Mouse (Mus musculus): ENCODE results near the gene Olfr1368.
A peak's percentile ranks its signal among the peaks of the same experiment; 100 is the strongest.
"Not testable (repeated sequence)": the region's sequence is repeated elsewhere in the genome, so short reads cannot be mapped to it uniquely, and the experiment has no call there.

The Olfr1368 gene

DNA sequence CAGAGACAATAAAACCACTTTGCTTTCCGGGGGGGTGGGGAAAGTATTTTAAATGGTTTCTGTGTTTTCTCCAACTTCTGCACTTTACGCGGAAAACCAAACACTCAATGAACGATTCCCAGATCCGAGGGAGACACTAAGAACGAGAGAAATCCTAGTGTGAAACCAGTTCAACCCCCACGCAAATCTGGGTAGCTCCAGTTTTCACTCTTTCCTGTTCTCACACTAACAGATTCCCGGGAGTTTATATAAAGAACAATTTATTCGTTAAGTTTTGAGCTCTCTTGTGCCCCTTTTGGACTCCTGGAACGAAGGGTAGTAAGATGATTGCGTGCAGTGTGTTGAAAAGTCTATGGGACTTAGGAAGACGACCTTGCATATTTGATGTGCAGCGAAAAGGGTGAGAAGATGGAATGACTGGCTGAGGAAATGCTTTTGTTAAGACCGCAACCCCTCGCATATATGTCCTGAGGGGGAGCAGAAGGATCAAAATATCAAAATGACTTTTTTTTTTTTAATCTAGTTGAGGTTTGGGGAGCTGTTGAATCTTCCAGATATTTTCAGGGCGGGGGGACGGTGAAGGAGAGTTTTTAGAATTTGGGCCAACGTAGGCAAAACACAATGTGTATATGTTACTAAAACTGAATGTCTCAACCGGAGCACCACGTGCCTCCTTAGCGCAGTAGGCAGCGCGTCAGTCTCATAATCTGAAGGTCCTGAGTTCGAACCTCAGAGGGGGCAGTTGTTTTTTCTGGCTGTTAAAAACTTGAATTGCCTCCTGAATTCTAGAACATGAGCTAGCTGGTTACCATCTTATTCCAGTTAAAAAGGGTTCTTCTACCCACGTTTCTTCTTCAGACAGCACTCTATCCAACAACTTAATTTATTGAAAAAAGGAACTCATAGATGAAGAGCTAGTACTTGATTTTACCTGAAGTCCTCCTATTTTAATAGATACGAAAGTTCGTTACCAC lies 21.6 kb upstream of the Olfr1368 start:
- peak; percentile 64 for DNase-seq

DNA sequence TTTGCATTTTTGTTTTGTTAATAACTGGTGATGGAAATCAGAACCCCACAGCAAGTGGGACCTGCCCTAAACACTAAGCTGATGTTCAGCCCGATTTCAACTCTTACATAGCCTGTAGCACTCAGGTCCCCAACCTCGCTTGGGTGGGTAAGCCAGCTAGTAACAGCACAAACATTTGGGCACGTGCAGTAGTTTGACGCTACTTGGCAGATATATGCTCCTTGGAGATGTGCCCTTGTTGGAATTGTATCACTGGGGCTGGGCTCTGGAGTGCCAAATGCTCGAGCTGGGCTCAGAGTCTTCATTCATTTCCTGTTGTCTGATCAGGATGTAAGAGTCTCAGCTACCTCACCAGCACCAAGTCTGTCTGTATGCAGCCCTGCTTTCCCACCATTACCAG lies 16.9 kb upstream of the Olfr1368 start:
- DNase-seq = no peak

DNA sequence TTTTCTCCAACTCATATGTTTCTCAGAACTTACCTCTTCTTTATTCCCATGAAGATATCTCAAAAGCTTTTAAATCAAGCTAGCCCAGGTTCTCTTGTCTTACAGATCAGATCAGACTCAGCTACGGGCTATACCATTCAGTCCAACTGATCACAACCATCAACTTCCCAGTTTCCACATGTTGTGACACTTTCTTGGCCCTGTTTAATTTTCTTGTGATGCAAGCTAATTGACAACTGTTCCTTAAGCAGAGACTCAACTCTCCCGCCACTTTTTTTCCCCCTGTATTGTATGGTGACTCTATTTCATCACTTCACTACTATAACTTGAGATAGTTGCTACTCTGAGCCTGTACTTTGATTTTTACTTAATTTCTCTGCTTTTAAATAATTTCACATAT lies 15.9 kb upstream of the Olfr1368 start:
- no peak for DNase-seq

DNA sequence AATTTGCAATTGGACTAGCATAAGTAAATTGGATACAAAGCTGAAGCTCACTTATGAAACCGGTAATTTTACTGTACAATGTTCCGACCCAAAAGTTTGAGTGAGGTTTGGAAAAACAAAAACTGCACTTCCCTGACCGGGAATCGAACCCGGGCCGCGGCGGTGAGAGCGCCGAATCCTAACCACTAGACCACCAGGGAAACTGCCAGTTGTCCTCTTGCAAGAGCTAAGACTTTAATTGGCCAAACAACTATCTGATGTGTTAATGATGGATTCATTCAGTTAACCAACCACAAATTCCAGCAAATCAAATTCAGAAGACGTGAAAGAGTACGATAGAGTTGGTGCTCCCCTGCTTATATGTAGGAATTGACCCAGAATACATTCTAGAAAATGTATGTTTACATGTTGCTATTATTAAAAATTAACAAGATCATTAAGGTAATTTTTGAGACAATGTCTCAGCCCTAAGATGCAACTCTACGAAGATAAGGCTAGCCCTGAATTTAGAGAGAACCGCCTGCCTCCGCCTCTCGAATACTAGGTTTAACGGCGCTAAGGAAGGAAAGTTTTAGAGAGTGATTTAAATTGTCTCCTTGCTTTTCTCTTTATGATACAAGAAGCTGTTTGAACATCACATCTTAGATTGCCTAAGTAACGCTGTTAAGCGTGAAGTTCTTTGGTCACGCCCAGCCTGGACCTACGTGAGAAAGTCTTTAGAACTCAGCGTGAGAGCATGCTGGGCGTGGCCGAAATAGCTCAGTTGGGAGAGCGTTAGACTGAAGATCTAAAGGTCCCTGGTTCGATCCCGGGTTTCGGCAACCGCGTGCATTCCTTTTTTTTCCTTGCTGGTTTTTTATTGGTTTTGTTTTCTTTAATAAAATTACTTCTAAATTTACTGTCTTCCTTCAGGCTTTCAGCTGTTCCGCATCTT lies 15.3 kb upstream of the Olfr1368 start:
- DNase-seq = peak; percentile 85

DNA sequence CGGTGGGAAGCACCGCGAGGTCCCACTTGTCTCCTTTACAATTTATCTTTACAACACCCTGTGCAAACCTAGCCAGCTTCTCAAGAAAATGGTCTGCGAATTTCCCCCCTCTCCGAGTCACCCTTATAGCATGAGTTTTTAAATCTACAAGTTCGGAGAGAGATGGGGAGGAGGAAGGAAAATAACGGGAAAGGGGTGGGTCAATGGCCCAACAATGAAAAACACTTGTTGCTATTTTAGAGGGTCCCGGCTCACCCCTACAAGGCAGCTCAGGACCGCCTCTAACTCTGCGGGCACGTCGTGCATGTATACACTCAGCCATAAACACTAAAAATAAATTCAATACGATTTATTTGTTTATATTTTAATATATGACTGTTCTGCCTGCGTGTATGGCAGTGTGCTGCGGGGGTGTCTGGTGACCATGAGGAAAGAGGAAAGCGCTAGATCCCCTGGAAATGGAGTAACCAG lies 14.4 kb upstream of the Olfr1368 start:
- DNase-seq = no peak

DNA sequence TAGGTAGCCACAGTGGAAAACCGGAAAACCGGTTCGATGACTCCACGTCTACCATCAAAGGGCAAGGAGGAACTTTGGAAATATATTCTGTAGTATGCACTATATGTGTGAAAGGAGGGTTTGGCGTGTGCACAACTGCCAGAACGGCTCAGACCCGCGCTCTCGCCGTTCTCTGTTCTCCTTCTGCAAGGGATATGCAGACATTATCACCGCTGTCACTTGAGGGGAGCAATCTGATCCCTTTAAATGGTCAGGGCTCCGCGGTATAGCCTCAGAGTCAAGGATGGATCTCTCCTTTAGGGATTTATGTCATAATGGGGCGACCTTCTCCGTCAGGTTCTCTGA lies 13.8 kb upstream of the Olfr1368 start:
- DNase-seq = no peak

DNA sequence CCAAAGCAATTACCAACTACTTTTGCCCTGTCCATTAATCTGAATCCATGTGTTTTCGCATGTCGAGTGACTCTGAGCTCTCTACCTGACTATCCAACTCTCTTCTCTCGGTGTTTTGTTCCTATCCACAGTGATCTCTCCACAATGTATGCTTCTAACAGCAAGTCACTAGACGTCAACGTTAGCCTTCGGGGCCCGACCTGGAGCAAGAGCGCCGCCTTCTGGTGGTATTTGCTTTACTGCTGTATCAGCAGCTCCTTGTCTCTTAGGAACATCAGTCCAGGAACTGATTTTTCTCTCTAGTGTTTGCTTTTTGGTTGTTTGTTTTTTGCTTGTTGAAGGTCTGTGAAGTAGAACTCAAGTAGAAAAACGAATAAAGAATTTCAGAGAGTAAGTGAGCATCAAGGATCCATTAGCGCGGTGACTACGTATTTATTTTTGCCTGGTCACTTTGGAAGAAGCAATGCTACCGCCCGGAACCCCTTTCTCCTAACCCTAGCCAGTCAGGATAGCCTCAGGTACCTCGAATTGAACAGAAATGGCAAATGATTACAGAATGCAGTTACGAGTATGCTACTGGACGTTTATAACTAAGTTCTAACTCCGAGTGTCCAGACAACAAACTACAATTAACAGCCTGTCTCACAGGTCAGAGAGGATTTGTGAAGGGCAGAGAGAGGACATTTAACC lies 13.3 kb upstream of the Olfr1368 start:
- peak; percentile 83 for DNase-seq

DNA sequence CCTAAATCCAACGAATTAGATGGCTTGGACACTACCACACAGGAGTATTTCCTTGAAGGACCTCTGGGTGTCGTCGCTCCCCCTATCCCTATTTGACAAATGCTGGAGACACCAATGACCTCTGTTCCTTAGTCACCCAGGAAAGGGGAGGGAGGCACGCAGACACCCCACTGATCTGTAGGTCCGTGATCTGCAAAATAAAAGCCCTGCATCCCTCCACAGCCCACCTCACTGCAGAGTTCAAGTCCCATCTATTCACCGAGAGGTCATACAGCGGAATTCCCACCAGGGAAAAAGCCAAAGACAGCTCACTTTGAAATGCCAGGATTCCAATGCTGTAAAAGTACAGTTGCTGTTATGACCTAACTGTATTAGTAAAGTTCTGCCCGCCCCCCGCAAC lies 12.4 kb upstream of the Olfr1368 start:
- no peak for DNase-seq

DNA sequence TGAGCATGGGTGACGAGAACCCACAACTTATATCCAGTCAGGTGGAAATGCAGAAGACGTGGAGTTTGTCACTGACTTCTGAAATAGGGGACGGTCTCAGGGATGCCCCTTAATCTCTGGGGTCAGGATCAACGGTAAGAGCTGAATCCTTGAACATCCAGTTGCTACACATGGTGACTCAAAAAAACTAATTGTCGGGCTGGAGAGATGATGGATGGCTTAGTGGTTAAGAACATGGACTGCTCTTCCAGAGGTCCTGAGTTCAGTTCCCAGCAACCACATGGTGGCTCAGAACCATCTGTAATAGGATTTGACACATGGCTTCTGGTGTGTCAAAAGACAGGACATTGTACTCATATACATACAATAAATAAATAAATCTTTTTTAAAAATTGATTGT lies 10.2 kb upstream of the Olfr1368 start:
- no peak for DNase-seq

DNA sequence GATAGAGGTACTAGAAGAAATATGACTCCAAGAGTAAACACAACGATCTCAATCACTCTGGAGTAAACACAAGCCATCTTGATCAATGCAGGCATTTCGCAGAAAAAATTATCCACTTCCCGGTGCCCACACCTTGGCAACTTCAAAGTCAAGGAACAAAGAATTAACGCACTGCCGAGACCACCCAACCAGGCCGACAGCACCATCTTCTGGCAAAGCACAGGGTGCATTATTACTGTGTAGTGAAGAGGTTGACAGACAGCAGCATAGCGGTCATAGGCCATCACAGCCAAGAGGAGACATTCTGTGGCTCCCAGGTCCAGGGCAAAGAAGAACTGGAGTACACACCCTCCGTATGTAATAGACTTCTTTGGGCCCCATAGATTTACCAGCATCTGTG lies 3.2 kb downstream of the Olfr1368 start:
- no peak for DNase-seq

DNA sequence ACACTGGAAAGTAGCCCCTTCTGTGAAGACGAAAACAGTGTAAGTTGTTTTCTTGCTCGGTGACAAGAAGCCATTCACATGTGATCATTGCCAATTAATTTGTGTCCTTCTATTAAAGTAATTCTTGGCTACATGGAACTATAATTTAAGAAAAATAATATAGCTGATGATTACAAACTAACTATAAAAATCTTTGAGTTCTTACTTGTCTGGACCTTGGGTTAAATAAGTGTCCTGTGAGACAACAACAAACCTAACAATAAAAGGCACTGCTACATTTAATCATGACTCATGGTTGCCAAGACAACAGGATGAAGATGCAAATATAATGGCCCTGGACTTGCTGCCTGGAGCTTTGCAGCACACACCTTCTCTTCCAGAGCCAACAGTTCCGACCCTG lies 16.3 kb downstream of the Olfr1368 start, which contains the start of gene Olfr263:
Gene Olfr263, plus strand, starts transcription at position 301 of the 400 bp plus-strand sequence.
- DNase-seq = not testable (repeated sequence)

DNA sequence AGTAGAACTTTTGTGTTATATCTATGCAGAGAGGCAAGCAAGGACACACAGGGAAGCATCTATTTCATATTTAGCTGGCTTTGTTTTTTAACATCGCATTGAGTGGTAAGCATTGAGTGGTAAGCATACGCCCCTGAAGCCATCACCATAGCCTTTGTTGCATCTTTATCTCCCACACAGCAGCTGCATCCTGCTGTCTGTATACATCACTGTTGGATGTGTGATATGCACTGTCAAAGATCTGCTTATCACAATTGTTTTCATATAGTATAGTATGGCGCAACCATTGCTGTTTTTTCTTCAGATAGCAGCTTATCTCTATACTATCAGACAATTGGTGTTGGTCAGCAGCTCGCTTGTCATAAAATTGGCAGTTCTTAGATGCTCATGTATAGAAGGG lies 31.5 kb downstream of the Olfr1368 start:
- DNase-seq = no peak

DNA sequence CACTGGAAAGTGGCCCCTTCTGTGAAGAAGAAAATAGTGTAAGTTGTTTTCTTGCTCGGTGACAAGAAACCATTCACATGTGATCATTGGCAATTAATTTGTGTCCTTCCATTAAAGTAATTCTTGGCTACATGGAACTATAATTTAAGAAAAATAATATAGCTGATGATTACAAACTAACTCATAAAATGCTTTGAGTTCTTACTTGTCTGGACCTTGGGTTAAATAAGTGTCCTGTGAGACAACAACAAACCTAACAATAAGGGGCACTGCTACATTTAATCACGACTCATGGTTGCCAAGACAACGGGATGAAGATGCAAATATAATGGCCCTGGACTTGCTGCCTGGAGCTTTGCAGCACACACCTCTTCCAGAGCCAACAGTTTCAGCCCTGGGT lies 34.5 kb downstream of the Olfr1368 start, which contains the start of gene Olfr1369-ps1:
Gene Olfr1369-ps1, plus strand, starts transcription at position 301 of the 400 bp plus-strand sequence.
- DNase-seq = not testable (repeated sequence)

DNA sequence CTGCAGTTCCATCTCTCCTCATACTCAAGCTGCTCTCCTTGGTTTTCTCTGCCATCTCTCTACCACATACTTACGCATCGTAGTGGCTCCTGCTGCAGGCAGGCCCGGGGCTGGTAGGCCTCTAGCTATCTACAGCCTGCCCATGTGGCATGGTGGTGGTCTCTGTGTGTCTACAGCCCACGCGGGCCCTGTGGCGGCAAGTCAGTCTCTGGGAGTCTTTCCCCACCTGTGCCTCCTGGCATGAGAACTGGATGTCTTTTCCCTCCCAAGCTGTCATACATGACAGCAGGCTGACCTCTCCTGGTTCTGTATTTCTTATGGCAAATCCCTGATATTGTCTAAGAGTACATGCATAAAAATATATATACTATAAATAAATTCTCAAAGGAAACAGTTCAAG lies 35.2 kb downstream of the Olfr1368 start:
- no peak for DNase-seq

DNA sequence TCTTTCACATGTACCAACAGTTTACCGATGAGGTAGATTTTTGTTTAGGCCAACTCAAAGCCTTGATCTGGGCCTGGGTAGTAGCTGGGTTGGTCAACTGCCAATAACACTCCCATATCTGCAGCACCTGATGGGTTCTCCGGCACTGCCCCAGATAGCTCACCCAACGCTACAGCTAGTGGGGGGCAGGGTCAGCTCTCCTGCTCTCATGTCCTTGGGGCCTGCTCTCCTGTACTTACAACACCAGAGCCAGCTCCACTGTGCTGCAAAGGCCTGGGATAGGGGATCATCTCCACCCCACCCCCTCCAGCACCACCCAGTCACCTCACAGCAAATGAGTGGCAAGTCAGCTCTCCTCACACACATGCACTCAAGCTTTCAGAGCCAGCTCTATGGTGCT lies 35.9 kb downstream of the Olfr1368 start:
- DNase-seq = no peak
